Mouse (Mus musculus) limb, embryonic 10.5 days (tissue): ENCODE measurements around the gene Epn3. TPM values are rescaled to one million over a fixed set of nuclear protein-coding genes. Genes with fewer than 3 reads are reported as not detected.

Source experiments
- DNase-seq: peaks from one replicate; pipeline ENCODE4 v3.0.0-alpha.2; 2017; ENCODE audit warnings: low spot score
- H3K27ac ChIP-seq: fragments of 300-500 bp; sonication (generic); 2 replicates; pipeline ENCODE4 v1.5.1; 2016; ENCODE audit warnings: mild to moderate bottlenecking
- H3K27me3 ChIP-seq: fragments of 300-500 bp; sonication (generic); 2 replicates; pipeline ENCODE4 v1.6.1; 2016; ENCODE audit warnings: low read depth, mild to moderate bottlenecking; ENCODE audit not compliant: poor library complexity, severe bottlenecking
- H3K36me3 ChIP-seq: fragments of 300-500 bp; sonication (generic); 2 replicates; pipeline ENCODE4 v1.6.1; 2016; ENCODE audit warnings: mild to moderate bottlenecking, moderate library complexity
- H3K4me1 ChIP-seq: fragments of 300-500 bp; sonication (generic); 2 replicates; pipeline ENCODE4 v1.6.1; 2016
- H3K4me3 ChIP-seq: fragments of 300-500 bp; sonication (generic); 2 replicates; pipeline ENCODE4 v1.5.1; 2016; ENCODE audit warnings: mild to moderate bottlenecking, moderate library complexity
- H3K9me3 ChIP-seq: fragments of 300-500 bp; sonication (generic); replicated peaks from 2 replicates; pipeline ENCODE4 v1.6.1; 2016; ENCODE audit warnings: mild to moderate bottlenecking
- WGBS: fragments of 180-500 bp; shearing (Covaris S2); methylation state at CpG from one replicate; pipeline ENCODE4 v1.1.7; 2016; 5-methylcytosine and 5-hydroxymethylcytosine counted together
- polyA plus RNA-seq: library from polyadenylated mRNA; unstranded; fragments of >200 nt; fragmentation: Nextera tagmentation; extraction: Ambion mirVana; gene quantifications from 2 replicates; pipeline ENCODE4 v1.2.1, GENCODE M21; 2016

The Epn3 gene
- 3.0 and 3.6 TPM in 2 replicates for polyA plus RNA-seq

DNA sequence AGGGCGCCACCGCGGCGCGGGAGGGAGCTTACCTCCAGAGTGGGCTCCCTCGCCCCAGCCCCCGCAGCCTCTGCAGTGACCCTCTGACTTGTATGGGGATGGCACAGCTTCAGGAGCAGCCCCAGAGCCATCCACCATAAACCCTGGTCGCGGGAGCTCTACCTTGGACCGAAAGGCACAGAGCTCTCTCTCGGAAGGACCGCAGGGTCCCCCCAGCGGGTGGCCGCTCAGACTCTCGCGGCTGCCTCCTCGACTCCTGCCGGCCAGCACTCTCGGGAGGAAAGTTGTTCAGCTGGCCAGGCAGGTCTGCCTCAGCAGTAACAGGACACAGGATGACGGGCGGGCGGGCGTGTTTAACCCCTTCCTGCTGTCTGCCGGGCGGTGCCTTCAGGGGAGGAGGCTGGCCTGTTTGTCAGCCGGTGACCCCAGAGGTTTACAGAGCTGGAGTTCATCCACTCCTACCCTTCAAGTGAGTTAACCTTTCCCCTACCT is at the start of gene Epn3:
TSS of gene Epn3 (minus strand) at position 314 of the 492 bp plus-strand sequence.
- DNase-seq = peak; percentile 83
- WGBS = under 1% methylated on average over 26 of the region's 26 CpGs
- peak within 1 kb of the TSS; percentile 56 for H3K4me3 ChIP-seq
- peaks cover 56% of the 10 kb centered on the region for H3K27me3 ChIP-seq
- no peaks in the 10 kb centered on the region for H3K36me3 ChIP-seq
- H3K4me1 ChIP-seq = peaks cover 35% of the 10 kb centered on the region
- H3K9me3 ChIP-seq = no peaks in the 10 kb centered on the region
- peak within 1 kb of the TSS; percentile 79 for H3K27ac ChIP-seq

DNA sequence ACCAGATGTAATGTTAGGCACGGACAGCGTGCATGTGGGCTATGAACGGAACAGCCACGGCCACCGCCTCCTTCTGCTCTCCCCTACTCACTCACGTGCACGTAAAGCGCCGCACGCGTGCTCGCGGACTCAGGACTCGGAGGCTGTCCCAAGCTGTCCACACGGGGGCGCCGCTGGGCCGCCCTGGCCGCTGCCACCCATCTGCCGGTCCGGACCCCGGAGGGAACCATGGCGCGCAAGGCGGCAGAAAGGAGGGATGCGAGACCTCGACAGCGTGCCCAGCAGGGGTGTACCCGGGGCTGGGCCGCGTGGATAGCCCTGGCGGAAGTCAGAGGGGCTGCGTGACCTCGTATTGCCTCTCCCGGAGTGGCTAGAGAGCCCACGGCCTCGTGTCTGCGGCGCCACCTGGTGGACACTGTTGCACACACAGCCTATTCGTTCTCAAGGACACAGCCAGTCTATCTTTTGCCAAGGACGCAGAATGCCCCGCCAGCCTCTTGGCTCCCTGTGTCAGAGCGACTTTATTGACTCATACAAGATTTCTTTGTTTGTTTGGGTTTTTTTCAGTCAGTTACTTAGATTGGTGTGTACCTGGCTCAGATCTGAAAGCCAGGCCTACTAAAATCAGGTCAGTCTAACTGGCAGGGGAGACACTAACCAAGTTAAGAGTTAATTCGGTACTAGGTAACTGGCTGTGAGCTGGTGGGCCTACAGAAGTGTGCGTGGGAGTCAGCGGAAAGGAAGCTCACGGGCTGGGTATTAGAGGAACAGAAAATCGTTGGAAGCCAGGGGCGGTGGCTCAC is 49.3 kb upstream of the Epn3 start, which contains the start of gene Rsad1:
TSS of gene Rsad1 (minus strand) at position 368 of the 803 bp plus-strand sequence.
- peak; percentile 97 for DNase-seq
- peaks cover 25% of the 10 kb centered on the region for H3K4me1 ChIP-seq
- H3K27ac ChIP-seq = peak within 1 kb of the TSS; percentile 89
- peaks cover 7% of the 10 kb centered on the region; the same call in 1 of the 2 replicates for H3K36me3 ChIP-seq
- WGBS = 4% methylated on average over 49 of the region's 49 CpGs
- no peaks in the 10 kb centered on the region for H3K27me3 ChIP-seq
- peak within 1 kb of the TSS; percentile 61 for H3K4me3 ChIP-seq
- H3K9me3 ChIP-seq = no peaks in the 10 kb centered on the region

DNA sequence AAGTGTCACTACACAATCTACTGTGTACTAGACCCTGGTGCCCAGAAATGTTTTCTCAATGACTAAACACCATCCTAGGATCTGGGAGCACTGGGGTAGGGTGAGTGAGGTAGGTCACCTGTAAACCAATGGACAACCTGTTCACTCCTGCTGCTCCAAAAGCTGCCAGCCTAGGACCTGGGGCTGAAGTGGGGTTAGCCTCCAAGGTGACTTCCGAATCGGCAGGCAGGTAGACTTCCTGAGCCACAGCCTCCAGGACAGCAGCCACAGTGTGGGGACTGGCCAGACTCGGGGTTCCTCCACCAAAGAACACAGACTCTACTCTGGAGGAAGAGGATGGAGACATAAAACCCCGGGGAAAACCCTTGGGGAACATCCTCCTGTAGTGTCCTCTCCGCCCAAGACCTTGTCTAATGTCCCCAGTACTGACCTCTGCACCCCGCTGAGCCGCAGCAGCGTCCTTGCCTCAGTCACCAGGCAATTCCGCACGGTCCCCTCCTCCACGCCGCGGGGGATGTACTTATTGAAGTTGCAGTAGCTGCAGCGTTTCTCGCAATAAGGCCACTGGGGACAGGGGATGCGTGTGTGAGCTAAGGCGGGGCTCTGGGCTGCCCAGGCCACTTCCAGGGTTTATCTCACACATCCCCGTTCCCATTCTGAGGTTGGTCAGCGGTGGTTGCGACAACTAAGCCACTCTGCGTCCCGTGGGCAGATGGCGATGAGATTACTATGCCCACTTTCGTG is 48.4 kb upstream of the Epn3 start:
- Histone ChIP-seq H3K4me3 (peak overlapping the region; percentile 61), H3K27me3 (no peaks in the 10 kb centered on the region), H3K9me3 (no peaks in the 10 kb centered on the region), H3K4me1 (peaks cover 31% of the 10 kb centered on the region), H3K36me3 (peaks cover 8% of the 10 kb centered on the region; the same call in 1 of the 2 replicates), H3K27ac (peak overlapping the region; percentile 89)
- DNase-seq = peak; percentile 58
- 17% methylated on average over 24 of the region's 24 CpGs for WGBS

DNA sequence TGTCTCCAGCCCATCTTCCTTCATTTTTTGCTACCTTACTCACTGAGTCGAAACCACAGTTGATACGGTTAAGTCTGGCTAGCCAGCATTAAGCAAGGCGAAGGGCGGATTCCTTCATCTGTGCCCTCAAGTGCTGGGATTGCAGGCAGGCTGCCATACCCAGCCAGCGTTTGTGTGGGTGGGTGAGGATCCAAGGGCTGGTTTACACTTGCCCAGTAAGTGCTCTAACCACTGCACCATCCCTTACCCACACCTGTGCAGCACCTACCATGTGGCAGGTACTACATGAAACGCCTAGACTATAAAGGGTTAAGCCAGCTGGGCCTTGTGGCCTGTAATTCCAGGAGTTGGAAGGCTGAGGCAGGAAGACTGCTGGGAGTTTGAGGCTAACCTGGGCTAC is 47.5 kb upstream of the Epn3 start:
- no peaks in the 10 kb centered on the region for H3K9me3 ChIP-seq
- peaks cover 31% of the 10 kb centered on the region for H3K4me1 ChIP-seq
- H3K4me3 ChIP-seq = no peak overlapping the region
- DNase-seq = no peak
- H3K36me3 ChIP-seq = peaks cover 17% of the 10 kb centered on the region
- WGBS = 91% methylated on average over 6 of the region's 6 CpGs
- H3K27ac ChIP-seq = no peak overlapping the region
- no peaks in the 10 kb centered on the region for H3K27me3 ChIP-seq

DNA sequence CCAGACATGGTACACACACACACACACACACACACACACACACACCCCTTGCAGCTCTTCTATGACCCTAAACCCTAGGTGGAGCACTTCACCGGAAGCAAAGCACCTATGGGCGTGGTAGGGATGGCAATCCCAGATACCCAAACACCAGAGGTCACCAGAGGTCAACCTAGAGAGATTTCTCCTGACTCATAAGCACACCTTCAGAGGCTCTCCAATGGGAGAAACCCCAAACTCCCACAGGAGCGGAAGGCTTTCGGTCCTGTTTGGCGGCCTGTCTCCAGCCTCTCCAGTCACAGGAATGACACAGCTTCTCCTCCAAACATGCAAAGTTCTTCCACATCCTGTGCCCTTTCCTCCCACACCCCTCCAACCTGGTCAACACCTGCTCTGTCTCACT is 46.6 kb upstream of the Epn3 start:
- no peak overlapping the region for H3K4me3 ChIP-seq
- H3K27ac ChIP-seq = no peak overlapping the region
- 98% methylated on average over 5 of the region's 5 CpGs for WGBS
- DNase-seq = no peak
- no peaks in the 10 kb centered on the region for H3K27me3 ChIP-seq
- no peaks in the 10 kb centered on the region for H3K9me3 ChIP-seq
- H3K4me1 ChIP-seq = peaks cover 31% of the 10 kb centered on the region
- peaks cover 19% of the 10 kb centered on the region for H3K36me3 ChIP-seq

DNA sequence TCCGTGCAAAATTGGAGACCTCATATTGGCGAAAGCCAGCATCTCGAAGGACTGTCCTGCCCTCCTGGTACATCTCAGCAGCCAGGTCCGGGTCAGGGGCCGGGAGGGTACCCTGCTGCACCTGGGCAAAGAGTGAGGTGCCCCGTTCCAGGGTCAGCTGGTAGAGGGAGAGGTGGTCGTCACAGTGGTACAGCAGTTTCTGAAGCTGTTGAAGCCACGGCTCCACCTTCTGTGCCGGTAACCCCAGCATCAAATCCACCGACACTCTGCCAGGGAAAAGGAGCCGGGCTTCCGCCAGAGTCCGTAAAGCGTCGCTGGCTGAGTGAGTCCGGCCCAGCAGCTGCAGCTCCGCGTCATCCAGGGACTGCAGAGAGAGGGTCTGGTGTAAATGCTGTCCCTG is 44.6 kb upstream of the Epn3 start:
- Histone ChIP-seq H3K27ac (peak overlapping the region; percentile 38; the same call in 1 of the 2 replicates), H3K9me3 (no peaks in the 10 kb centered on the region), H3K36me3 (peaks cover 19% of the 10 kb centered on the region), H3K4me1 (peaks cover 28% of the 10 kb centered on the region), H3K4me3 (peak overlapping the region; percentile 31), H3K27me3 (no peaks in the 10 kb centered on the region)
- WGBS = 48% methylated on average over 18 of the region's 18 CpGs
- peak; percentile 34 for DNase-seq

DNA sequence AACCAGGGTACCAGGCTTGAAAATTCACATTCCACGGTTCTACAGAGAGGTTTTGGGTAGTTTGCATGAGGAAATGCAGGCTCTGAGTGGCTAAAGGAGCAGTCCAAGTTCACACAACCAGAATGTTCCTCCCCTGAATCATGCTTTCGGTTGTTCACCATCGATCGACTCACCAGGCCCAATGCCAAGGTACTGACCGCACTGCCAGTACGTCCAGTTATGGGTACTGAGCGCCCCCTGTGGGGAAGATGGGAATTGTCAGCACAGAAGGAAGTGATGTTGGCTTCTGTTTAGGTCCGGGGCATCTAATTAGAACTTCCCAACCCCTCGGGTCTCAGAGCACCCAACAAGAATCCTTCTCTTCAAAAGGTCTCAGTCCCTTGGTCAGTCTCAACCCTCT is 44.2 kb upstream of the Epn3 start:
- H3K9me3 ChIP-seq = no peaks in the 10 kb centered on the region
- WGBS = 46% methylated on average over 9 of the region's 9 CpGs
- H3K27me3 ChIP-seq = no peaks in the 10 kb centered on the region
- H3K4me1 ChIP-seq = peaks cover 30% of the 10 kb centered on the region
- peak overlapping the region; percentile 31 for H3K4me3 ChIP-seq
- peak; percentile 75 for DNase-seq
- H3K27ac ChIP-seq = 0 out of 2 replicates have a peak overlapping the region, but pooled peaks have one; percentile 38
- peaks cover 19% of the 10 kb centered on the region for H3K36me3 ChIP-seq

DNA sequence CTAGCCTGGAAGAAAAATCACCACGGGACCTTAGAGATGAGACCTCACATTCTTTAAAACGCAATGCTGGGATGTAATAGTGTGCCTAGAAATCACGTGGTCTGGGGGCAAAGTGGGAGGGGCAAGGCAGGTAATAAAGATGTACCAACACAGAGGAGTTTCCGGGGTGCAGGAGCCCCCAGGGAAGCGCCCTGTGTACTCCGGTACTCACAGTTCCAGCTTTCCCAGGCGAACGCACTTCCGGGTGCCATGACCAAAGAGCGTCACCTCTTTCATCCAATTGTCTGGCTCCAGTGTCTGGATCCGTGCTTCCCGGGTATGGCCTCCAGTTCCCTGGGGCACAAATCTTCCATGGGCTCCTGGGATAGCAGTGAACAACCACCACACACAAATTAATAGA is 43.6 kb upstream of the Epn3 start:
- no peak overlapping the region for H3K4me3 ChIP-seq
- 91% methylated on average over 12 of the region's 12 CpGs for WGBS
- H3K27me3 ChIP-seq = no peaks in the 10 kb centered on the region
- no peaks in the 10 kb centered on the region for H3K9me3 ChIP-seq
- no peak for DNase-seq
- H3K27ac ChIP-seq = no peak overlapping the region
- peaks cover 28% of the 10 kb centered on the region for H3K4me1 ChIP-seq
- H3K36me3 ChIP-seq = peaks cover 19% of the 10 kb centered on the region

DNA sequence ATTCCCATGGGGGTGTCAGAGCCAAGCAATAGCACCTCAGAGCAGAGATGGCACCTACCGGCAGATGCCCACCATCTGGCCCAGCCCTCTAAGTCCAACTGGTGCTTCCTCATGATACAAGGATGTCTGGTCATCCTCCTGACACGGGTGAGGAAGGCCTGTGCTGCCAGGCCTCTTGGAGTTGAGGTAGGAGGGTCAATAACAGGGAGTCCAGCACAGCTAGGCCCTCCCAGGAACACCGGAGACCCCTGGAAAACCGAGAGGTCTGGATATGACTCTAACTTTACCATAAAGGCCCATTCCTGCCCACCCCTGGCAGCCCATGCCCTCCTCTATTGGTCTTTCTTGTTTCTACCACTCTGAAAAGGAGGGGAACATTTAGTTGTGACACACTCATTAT is 42.6 kb upstream of the Epn3 start:
- Histone ChIP-seq H3K4me1 (peaks cover 23% of the 10 kb centered on the region), H3K4me3 (no peak overlapping the region), H3K9me3 (no peaks in the 10 kb centered on the region), H3K27ac (no peak overlapping the region), H3K36me3 (peaks cover 19% of the 10 kb centered on the region), H3K27me3 (no peaks in the 10 kb centered on the region)
- no peak for DNase-seq
- 89% methylated on average over 4 of the region's 4 CpGs for WGBS

DNA sequence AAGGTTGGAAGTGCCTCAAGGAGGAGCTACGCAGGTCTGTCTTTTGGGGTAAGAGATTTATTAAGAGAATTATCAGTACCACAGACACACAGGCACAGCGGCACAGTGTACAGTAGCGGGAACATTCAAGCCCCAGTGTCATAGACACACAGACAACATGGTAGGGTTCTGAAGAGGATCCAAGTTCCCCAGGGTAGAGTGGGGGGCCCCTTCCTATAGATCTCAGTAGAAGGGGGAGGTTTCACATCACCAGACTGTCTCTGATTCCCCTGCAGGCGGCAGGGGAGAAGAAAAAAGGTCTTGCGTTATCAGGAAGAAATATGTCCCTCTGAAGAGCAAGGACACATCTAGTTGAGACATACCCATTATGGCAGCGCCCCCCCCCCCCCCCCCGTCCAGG is 40.0 kb upstream of the Epn3 start:
- H3K9me3 ChIP-seq = no peaks in the 10 kb centered on the region
- 85% methylated on average over 7 of the region's 7 CpGs for WGBS
- no peak for DNase-seq
- no peak overlapping the region for H3K27ac ChIP-seq
- H3K36me3 ChIP-seq = peaks cover 14% of the 10 kb centered on the region
- H3K4me3 ChIP-seq = no peak overlapping the region
- no peaks in the 10 kb centered on the region for H3K27me3 ChIP-seq
- H3K4me1 ChIP-seq = peaks cover 23% of the 10 kb centered on the region

DNA sequence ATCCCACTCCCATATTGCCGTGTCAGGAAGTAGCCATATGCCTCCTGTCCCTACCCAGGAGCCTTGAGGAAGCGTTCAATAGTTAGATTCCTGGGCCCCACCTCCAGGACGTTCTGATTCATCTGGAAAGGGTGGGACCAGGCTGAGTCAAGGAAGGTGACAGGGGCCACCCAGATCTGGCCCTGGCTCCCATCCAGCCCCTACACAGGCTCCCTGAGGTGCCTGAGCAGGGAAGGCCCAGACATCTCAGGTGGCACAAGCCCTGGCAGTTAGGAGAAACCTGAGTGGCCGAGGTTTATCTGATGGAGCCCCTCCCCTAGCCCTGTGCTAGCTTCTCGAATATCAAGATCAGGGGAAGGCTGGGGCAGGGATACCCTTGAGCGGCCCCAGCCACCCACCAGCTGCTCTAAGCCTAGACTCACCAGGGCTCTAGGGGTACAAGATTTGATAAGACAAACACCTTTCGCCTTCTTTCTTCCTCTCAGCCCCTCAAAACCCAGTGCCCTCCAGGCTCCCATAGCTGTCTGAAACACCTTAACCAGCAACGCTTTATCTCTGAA is 39.0 kb upstream of the Epn3 start:
- H3K4me1 ChIP-seq = peaks cover 14% of the 10 kb centered on the region
- no peak overlapping the region for H3K27ac ChIP-seq
- no peaks in the 10 kb centered on the region for H3K9me3 ChIP-seq
- no peaks in the 10 kb centered on the region for H3K27me3 ChIP-seq
- peaks cover 14% of the 10 kb centered on the region for H3K36me3 ChIP-seq
- no peak for DNase-seq
- WGBS = 61% methylated on average over 8 of the region's 8 CpGs
- H3K4me3 ChIP-seq = no peak overlapping the region

DNA sequence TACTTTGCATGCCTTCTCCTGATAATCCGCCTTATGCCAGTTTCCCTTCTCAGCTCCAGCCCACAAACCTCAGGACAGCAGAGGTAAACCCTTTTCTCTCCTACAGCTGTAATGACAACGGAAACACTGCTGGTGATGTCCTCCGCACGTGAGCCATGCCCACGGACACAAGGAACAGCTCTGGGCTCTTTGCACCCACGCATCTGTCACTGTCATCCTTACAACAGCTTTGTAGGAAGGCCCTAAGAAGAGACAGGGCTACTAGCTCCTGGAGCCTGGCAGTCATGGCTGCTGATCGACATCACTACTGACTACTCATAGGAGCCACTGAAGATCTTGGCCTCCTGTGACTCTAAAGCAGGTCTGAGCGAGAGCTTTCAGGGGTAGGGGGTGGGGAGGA is 33.4 kb upstream of the Epn3 start:
- Histone ChIP-seq H3K9me3 (no peaks in the 10 kb centered on the region), H3K27ac (no peak overlapping the region), H3K36me3 (no peaks in the 10 kb centered on the region), H3K4me1 (peaks cover 10% of the 10 kb centered on the region; the same call in 1 of the 2 replicates), H3K4me3 (no peak overlapping the region), H3K27me3 (no peaks in the 10 kb centered on the region)
- DNase-seq = no peak
- 77% methylated on average over 8 of the region's 8 CpGs for WGBS
